Mouse (Mus musculus) CH12.LX (cell line): ENCODE measurements around the gene Rec114. TPM values are rescaled to one million over a fixed set of nuclear protein-coding genes. Genes with fewer than 3 reads are reported as not detected.

ENCODE experiments used
- DNase-seq: peaks from one replicate; pipeline ENCODE4 v3.0.0-alpha.2; 2013; ENCODE audit errors: extremely low read depth
- H3K27ac ChIP-seq: 2 replicates; pipeline ENCODE4 v1.5.1; 2012; ENCODE audit warnings: low read depth, mild to moderate bottlenecking, control low read depth, moderate library complexity; ENCODE audit not compliant: insufficient read depth
- H3K27me3 ChIP-seq: replicated peaks from 2 replicates; pipeline ENCODE3; 2012; ENCODE audit warnings: inconsistent platforms
- H3K36me3 ChIP-seq, 2 experiments: replicated peaks in 1 of 2; 2 replicates each; pipeline versions ENCODE3 to v1.6.1; 2012; ENCODE audit warnings: inconsistent platforms in 1 of 2, low read length in 1 of 2, mild to moderate bottlenecking in 1 of 2, mixed read lengths in 1 of 2, moderate library complexity in 1 of 2; ENCODE audit not compliant: control insufficient read depth in 1 of 2, insufficient read depth in 1 of 2
- H3K4me1 ChIP-seq, 2 experiments: 2 replicates each; pipeline ENCODE4 v1.6.1; 2012; ENCODE audit warnings: inconsistent platforms in 1 of 2, moderate library complexity in 1 of 2; ENCODE audit not compliant: insufficient read depth in 2 of 2, control insufficient read depth in 1 of 2
- H3K4me2 ChIP-seq: 2 replicates; pipeline ENCODE4 v1.6.1; 2012; ENCODE audit warnings: low read depth, mild to moderate bottlenecking, control low read depth; ENCODE audit not compliant: poor library complexity, insufficient read depth, severe bottlenecking
- H3K4me3 ChIP-seq, 3 experiments: fragments of 150-350 bp in 1 of 3; sonication (generic) in 1 of 3; replicated peaks in 1 of 3; 2 replicates each; pipeline versions ENCODE3 to v1.5.1; 2011 to 2012; ENCODE audit warnings: low read depth in 2 of 3, low read length in 2 of 3, mild to moderate bottlenecking in 2 of 3, moderate library complexity in 2 of 3, control low read depth in 1 of 3, improper control_type of control experiment in 1 of 3, inconsistent platforms in 1 of 3, mixed read lengths in 1 of 3; ENCODE audit not compliant: poor library complexity in 1 of 3
- H3K79me2 ChIP-seq: replicated peaks from 2 replicates; pipeline ENCODE4 v1.6.1; 2012; ENCODE audit warnings: mild to moderate bottlenecking, moderate library complexity; ENCODE audit not compliant: control insufficient read depth, poor library complexity, insufficient read depth, severe bottlenecking; ENCODE audit errors: extremely low read depth
- H3K9ac ChIP-seq: 2 replicates; pipeline ENCODE4 v1.6.1; 2012; ENCODE audit warnings: low read depth, mild to moderate bottlenecking, control low read depth, moderate library complexity; ENCODE audit not compliant: insufficient read depth
- H3K9me3 ChIP-seq: replicated peaks from 2 replicates; pipeline ENCODE3; 2012; ENCODE audit warnings: low read length, inconsistent platforms, mixed read lengths
- BHLHE40 ChIP-seq: IDR thresholded peaks from 2 replicates; pipeline ENCODE4 v1.6.1; 2011; ENCODE audit warnings: mild to moderate bottlenecking, low read depth, low read length, improper control_type of control experiment
- CHD1 ChIP-seq: IDR thresholded peaks from 2 replicates; pipeline ENCODE4 v1.6.1; 2012; ENCODE audit warnings: low read depth, low read length, improper control_type of control experiment, inconsistent platforms
- CTCF ChIP-seq, 2 experiments: IDR thresholded peaks in 1 of 2; conservative IDR thresholded peaks in 1 of 2; 2 replicates each; pipeline ENCODE4 v1.5.1; 2011 to 2012; ENCODE audit warnings: low read depth in 2 of 2, low read length in 2 of 2, improper control_type of control experiment in 1 of 2, inconsistent platforms in 1 of 2, mild to moderate bottlenecking in 1 of 2, moderate library complexity in 1 of 2
- E2F4 ChIP-seq: IDR thresholded peaks from 2 replicates; pipeline ENCODE4 v1.6.1; 2011; ENCODE audit warnings: low read depth, low read length, improper control_type of control experiment; ENCODE audit not compliant: insufficient replicate concordance
- ELF1 ChIP-seq: IDR thresholded peaks from 2 replicates; pipeline ENCODE4 v1.6.1; 2014; ENCODE audit warnings: low read depth, mild to moderate bottlenecking, inconsistent platforms, low read length, improper control_type of control experiment
- EP300 ChIP-seq: IDR thresholded peaks from 2 replicates; pipeline ENCODE4 v1.6.1; 2011; ENCODE audit warnings: low read length, improper control_type of control experiment
- ETS1 ChIP-seq: conservative IDR thresholded peaks from 2 replicates; pipeline ENCODE4 v1.6.1; 2012; ENCODE audit warnings: low read depth, mild to moderate bottlenecking, inconsistent platforms, low read length, improper control_type of control experiment, moderate library complexity
- HCFC1 ChIP-seq: IDR thresholded peaks from 2 replicates; pipeline ENCODE4 v1.6.1; 2012; ENCODE audit warnings: low read depth, mild to moderate bottlenecking, inconsistent platforms, low read length, improper control_type of control experiment
- JUND ChIP-seq: conservative IDR thresholded peaks from 2 replicates; pipeline ENCODE4 v1.6.1; 2011; ENCODE audit warnings: low read depth, low read length, improper control_type of control experiment
- KAT2A ChIP-seq: IDR thresholded peaks from 2 replicates; pipeline ENCODE4 v1.6.1; 2012; ENCODE audit warnings: low read length, improper control_type of control experiment, inconsistent platforms; ENCODE audit not compliant: insufficient replicate concordance
- MAFK ChIP-seq: IDR thresholded peaks from 2 replicates; pipeline ENCODE4 v1.6.1; 2011; ENCODE audit warnings: low read length, improper control_type of control experiment; ENCODE audit not compliant: insufficient replicate concordance
- MAX ChIP-seq: IDR thresholded peaks from 2 replicates; pipeline ENCODE4 v1.6.1; 2011; ENCODE audit warnings: low read length, improper control_type of control experiment
- MEF2A ChIP-seq: IDR thresholded peaks from 2 replicates; pipeline ENCODE4 v1.6.1; 2014; ENCODE audit warnings: low read depth, mild to moderate bottlenecking, inconsistent platforms, low read length, improper control_type of control experiment, borderline replicate concordance
- MXI1 ChIP-seq: IDR thresholded peaks from 2 replicates; pipeline ENCODE4 v1.6.1; 2011; ENCODE audit warnings: mild to moderate bottlenecking, low read depth, low read length, improper control_type of control experiment
- NRF1 ChIP-seq: IDR thresholded peaks from 2 replicates; pipeline ENCODE4 v1.6.1; 2014; ENCODE audit warnings: low read depth, mild to moderate bottlenecking, inconsistent platforms, low read length, improper control_type of control experiment, moderate library complexity
- PAX5 ChIP-seq: IDR thresholded peaks from 2 replicates; pipeline ENCODE4 v1.6.1; 2012; ENCODE audit warnings: low read length, inconsistent platforms, mixed read lengths
- RCOR1 ChIP-seq: conservative IDR thresholded peaks from 2 replicates; pipeline ENCODE4 v1.6.1; 2012; ENCODE audit warnings: low read depth, mild to moderate bottlenecking, inconsistent platforms, low read length, improper control_type of control experiment
- TCF12 ChIP-seq: IDR thresholded peaks from 2 replicates; pipeline ENCODE4 v1.6.1; 2014; ENCODE audit warnings: low read depth, mild to moderate bottlenecking, inconsistent platforms, low read length, improper control_type of control experiment
- UBTF ChIP-seq: IDR thresholded peaks from 2 replicates; pipeline ENCODE4 v1.6.1; 2012; ENCODE audit warnings: low read depth, mild to moderate bottlenecking, inconsistent platforms, low read length, improper control_type of control experiment, moderate library complexity
- ZC3H11A ChIP-seq: IDR thresholded peaks from 2 replicates; pipeline ENCODE4 v1.6.1; 2012; ENCODE audit warnings: low read depth, mild to moderate bottlenecking, inconsistent platforms, low read length, improper control_type of control experiment
- ZKSCAN1 ChIP-seq: IDR thresholded peaks from 2 replicates; pipeline ENCODE4 v1.6.1; 2012; ENCODE audit warnings: low read depth, inconsistent platforms, low read length, improper control_type of control experiment, borderline replicate concordance
- ZMIZ1 ChIP-seq: IDR thresholded peaks from 2 replicates; pipeline ENCODE4 v1.6.1; 2012; ENCODE audit warnings: low read depth, mild to moderate bottlenecking, inconsistent platforms, low read length, improper control_type of control experiment
- ZNF384 ChIP-seq: IDR thresholded peaks from 2 replicates; pipeline ENCODE4 v1.6.1; 2012; ENCODE audit warnings: low read depth, low read length, improper control_type of control experiment, inconsistent platforms
- dilution Hi-C: fragments of 300-500 bp; cut with MboI; formaldehyde crosslinking; loops from 2 replicates; pipeline ENCODE4 v1.14.3; 2020; ENCODE audit warnings: low sequenced_read_pairs; ENCODE audit not compliant: extremely low pct_unique_long_range_greater_than_20kb, extremely low pct_ligation_motif_present
- in situ Hi-C: fragments of 300-500 bp; cut with MboI; formaldehyde crosslinking; loops from 3 replicates; pipeline ENCODE4 v1.14.3; 2019; ENCODE audit warnings: low sequenced_read_pairs, low pct_ligation_motif_present, low pct_unique_long_range_greater_than_20kb, mixed read lengths
- polyA plus RNA-seq: library from polyadenylated mRNA; unstranded; fragments of >175 nt; gene quantifications from 2 replicates; pipeline ENCODE4 v1.2.1, GENCODE M21; 2012; ENCODE audit warnings: low read depth; ENCODE audit not compliant: insufficient read length
- total RNA-seq, 2 experiments: library from RNA; depleted of rRNA; stranded (reverse); fragments of 300-350 nt in 1 of 2; fragments of >200 nt in 1 of 2; gene quantifications; 2 replicates each; pipeline ENCODE4 v1.2.3; 2012 to 2014

Gene Rec114
- total and polyA plus RNA-seq, 3 experiments, result 0.69 TPM; not detected in 2

DNA sequence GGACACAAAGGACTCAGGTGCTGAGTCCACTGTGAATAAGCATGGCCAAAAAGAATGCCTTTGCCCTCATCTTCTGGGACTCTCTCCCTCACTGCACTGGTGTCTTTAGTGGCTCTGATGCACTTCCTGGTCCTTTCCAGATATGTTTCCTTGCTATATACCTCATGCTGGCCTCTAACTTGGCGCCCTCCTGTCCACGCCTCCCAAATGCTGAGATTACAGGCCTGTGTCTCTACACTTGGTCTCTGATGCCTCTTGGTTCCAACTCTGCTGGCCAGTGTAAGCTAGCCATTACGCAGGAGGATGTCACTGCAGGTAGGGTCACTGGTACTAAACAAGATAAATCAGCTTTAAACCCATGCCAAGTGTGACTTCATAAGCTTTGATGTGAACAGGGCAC, 75.6 kb downstream of the Rec114 start:
- Histone ChIP-seq H3K27me3 (no peaks in the 10 kb centered on the region), H3K4me3 (no peak overlapping the region), H3K4me1 (no peaks in the 10 kb centered on the region), H3K4me2 (no peak overlapping the region), H3K9me3 (no peaks in the 10 kb centered on the region), H3K36me3 (peaks cover 9 to 32% of the 10 kb centered on the region in 2 experiments), H3K9ac (no peak overlapping the region), H3K27ac (no peak overlapping the region), H3K79me2 (no peaks in the 10 kb centered on the region)
- no peak for DNase-seq
- in situ Hi-C loops (no loop called here), dilution Hi-C loops (no loop called here)
- TF ChIP-seq ELF1 (no peak), ETS1 (no peak), E2F4 (no peak), MEF2A (no peak), PAX5 (no peak), JUND (no peak), CHD1 (no peak), ZMIZ1 (no peak), ZNF384 (no peak), KAT2A (no peak)

DNA sequence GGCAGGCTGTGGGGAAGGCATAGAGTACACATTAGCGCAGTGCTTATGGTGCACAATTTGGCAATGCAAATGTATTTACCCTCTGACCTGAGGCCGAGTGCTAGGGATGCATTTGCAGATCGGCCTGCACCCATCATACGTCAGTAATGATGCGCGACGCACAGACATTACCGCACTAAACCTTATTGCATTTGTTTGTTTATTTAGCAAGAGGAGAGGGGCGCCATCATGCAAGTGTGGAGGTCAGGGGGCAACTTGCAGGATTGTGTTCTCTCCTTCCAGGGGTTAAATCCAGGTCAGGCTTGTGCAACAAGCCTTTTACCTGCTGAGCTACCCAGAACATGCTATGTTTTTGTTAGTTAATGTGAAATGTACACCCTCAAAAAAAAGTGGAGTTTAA, 76.5 kb downstream of the Rec114 start:
- H3K4me3 ChIP-seq, result no peak overlapping the region
- no peak overlapping the region for H3K4me2 ChIP-seq
- in situ Hi-C loops, result no loop called here
- peaks cover 9 to 41% of the 10 kb centered on the region in 2 experiments for H3K36me3 ChIP-seq
- H3K9me3 ChIP-seq, result no peaks in the 10 kb centered on the region
- H3K4me1 ChIP-seq, result no peaks in the 10 kb centered on the region
- no peak overlapping the region for H3K27ac ChIP-seq
- dilution Hi-C loops, result no loop called here
- no peak overlapping the region for H3K9ac ChIP-seq
- DNase-seq, result no peak
- no peaks in the 10 kb centered on the region for H3K27me3 ChIP-seq
- TF ChIP-seq MAX (no peak), MXI1 (no peak), RCOR1 (no peak), HCFC1 (no peak), CTCF (conservative IDR thresholded peaks at IDR 0.05 in 1 of 2, IDR thresholded peaks at IDR 0.05 in 1 of 2; ENCODE audit: low read depth in 2 of 2, low read length in 2 of 2) (no peak), MAFK (no peak), BHLHE40 (no peak), TCF12 (no peak), ZNF384 (no peak), E2F4 (no peak), KAT2A (no peak), UBTF (no peak), NRF1 (no peak), ETS1 (no peak), ZC3H11A (no peak), EP300 (no peak), ZKSCAN1 (no peak)
- no peaks in the 10 kb centered on the region for H3K79me2 ChIP-seq
